Mouse (Mus musculus) G1E-ER4 (cell line): ENCODE results near the gene Acsf3. TPM values are rescaled to one million over a fixed set of nuclear protein-coding genes. Genes with fewer than 3 reads are reported as not detected.

Experiments
- GATA1 ChIP-seq: IDR thresholded peaks from one replicate; pipeline ENCODE4 v1.8.0; 2012; ENCODE audit warnings: low read length, inconsistent platforms
- polyA plus RNA-seq: library from polyadenylated mRNA; stranded (reverse); fragments of >175 nt; gene quantifications from 2 replicates; pipeline ENCODE4 v1.2.3, GENCODE M21; 2012

Acsf3 gene
- polyA plus RNA-seq, 1 experiment: 0.14 TPM

DNA sequence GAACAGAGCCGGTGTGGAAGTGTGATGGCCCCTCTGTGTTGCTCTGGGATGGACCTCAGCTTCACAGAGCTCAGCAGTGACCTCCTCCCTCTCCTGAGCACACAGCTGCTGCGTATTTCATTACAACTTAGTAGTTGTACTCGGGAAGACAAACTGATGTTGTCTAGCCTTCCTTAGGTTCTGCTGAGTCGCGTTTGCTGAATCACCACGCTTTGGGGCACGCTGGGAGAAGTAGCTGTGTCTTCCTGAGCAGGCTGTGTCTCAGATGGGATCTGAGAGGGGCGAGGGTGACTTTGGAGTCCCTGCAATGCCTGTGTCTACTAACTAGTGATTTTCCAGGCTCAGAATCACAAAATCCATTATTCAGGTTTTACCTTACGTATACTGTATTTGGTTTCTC lies 4.0 kb downstream of the Acsf3 start:
- no peak for TF ChIP-seq GATA1

DNA sequence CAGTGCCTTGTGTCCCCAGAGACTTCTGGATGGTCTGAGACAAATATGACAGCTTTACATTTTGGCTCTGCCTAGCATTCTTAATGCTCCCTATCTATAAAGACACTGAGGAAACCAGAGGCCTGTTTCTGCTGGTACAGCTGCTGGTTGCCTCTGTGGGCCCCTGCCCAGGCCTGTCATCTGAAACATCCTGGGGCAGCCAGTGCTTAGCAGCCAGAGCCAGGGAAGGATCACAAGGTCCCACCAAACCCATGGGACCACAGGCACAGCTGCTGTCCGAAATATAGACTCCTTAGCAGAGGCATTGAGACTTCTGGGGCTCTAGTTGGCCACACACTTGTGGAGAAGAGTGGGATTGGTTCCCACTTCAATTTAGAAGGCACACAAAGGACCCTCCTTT lies 9.5 kb downstream of the Acsf3 start:
- no peak for TF ChIP-seq GATA1

- TF ChIP-seq GATA1: no peak
Measured at GRCm38 (mm10) chr8:122789796-122790195, 14.5 kb downstream of the Acsf3 start.

DNA sequence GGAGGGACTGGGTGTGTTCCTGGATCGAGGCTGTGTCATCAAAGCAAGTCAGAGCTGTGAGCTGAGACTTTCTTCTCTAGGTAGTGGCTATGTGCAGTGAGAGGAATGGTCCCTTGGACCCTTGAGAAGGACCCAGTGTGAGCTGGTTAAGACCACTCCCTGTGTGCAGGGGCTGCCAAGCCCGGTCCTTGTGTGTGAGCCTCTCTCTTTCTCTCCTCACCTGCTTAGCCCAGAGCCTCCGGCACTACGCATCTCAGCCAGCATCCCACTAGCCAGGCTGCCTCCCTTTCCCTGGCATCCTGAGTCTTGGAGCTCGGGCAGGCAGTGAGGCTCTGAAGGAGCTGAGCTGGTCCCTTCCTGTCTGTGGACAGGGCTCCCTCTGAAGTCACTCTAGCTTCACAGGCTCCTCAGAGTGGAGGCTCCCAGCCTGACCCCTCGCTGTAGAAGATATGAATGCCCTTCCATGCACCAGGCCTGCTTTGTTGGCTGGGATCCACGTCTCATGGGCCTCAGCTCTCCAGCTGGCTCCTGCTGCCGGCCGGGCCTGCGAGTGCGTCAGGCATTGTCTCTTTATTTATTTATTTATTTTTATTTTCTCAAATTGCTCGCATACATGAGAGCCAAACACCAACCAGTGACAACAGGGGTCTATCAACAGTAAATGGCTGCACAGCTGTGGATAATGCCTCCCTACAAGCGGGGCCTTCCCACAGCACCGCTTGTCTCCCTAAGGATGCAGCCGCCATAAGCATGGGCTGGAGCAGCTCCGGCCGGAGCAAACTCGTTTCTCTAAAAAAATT lies 18.3 kb downstream of the Acsf3 start:
- no peak for TF ChIP-seq GATA1

DNA sequence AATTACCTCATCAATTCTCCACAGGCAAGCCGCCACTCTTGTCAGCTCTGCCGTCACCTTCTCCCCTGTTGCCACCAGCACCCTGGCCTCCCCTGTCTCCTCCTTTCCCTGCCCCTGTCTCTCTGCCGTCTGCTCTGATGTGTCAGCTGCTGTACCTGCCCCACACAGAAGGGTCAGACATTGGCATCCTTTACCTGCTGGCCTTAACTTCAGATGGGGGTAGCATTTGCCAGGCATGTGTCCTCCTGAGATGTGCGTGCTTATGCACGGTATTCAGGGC lies 18.8 kb downstream of the Acsf3 start:
- no peak for TF ChIP-seq GATA1

DNA sequence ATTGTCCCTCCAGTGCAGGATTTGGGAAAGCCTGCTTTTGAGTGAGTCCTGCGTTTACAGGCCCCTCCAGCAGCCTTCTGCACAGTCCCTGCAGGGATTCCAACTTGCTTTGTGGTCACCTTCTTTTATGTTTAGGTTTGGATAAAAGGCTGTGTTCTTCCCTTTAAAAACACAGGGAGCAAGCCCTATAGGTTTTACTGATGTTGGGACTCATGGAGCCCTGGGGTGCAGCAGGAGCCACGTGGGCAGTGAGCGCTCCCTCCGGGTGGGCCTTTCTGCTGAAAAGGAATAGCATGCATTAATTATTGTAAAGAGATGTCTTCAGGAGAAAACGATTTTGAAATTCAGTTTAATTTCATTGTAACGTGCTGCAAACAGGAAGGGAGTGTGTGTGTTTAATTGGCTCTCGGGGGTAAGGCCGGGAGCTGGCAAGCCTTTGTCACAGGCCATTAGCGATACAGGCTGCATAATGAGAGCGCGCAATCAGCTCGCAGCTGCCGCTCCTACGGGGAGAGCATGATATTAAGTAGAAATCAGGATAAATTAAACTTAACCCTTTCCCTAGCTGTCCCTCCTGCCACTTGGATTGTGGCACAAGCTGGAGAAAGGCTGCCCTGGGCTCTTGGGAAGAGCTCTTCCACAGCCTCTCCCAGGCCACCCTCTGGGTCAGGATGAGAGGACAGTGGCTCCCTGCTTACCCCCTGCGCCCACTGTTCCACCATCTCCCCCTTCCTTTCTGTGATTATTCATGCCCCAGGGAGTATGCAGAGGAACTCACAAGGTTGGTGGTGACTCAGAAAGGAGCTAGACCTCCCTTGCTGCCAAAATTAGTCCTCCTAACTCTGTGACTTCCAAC lies 28.8 kb downstream of the Acsf3 start:
- no peak for TF ChIP-seq GATA1

GRCm38 (mm10) chr8:122805349-122805748 lies 30.1 kb downstream of the Acsf3 start:
- no peak for TF ChIP-seq GATA1

- no peak for TF ChIP-seq GATA1
Measured at GRCm38 (mm10) chr8:122806956-122807538, 31.8 kb downstream of the Acsf3 start.

DNA sequence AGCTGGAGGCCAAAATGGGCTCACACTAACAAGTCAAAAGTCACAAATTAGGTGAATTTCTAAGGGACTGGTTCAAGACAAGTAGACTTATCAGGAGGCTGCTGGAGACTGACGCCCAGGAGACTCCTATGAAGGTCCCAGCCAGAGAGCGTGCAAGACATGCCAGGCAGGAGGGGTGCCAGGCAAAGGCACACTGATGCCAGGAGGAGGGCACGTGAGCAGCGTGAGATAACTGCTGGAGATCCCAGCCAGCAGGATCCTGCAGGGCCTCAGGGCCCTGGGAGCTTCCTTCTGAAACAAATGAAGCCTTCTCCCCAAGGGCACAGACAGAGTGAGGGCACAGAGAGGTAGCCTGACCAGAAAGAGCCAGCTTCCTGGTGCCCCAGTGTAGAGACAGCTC lies 32.6 kb downstream of the Acsf3 start:
- no peak for TF ChIP-seq GATA1

DNA sequence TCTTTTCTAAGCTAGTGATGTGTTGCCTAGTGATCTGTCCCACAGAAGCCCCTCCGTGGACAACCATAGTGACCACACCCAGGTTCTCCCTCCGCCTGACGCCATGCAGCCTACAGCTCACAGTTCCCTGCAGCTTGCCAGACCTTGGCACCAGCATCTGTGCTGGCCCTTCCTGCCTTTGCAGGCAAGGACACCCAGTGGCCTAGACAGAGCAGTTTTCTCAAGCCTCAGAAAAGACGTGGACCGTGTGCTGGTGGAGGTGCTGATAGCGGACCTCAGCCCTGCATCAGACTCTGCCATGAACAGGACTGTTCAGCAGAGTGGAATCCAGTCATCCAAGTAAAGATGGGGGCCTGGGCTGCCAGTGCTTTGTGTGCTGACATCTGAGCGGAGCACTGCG lies 35.1 kb downstream of the Acsf3 start:
- TF ChIP-seq GATA1: no peak

DNA sequence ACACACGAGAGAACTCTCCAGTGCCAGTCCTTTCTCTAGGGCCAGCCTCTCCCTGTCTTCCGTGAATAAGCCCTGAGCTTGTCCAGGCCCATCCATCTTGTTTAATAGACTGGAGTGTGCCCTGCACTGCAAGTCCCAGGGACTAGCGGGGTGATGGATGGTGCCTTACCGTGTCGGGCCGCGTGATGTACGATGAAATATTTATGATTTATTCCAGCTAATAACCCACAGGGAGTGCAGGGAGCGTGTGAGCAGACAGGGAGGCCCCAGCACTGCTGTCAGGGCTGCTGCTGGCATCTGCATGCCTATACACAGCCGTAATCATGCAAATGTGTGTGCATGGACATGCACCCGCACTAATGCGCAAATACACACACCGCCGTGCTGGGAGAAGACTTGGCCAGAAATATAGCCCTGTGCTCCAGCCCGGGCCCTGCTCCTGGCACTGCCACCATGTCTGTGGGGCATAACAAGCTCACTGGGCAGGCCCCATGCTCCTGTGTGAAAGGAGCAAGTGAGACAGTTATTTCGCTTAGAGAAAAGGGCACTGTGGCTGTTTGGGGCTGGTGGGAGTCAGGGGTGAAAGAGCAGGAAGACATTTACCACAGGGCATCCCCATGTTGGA lies 36.7 kb downstream of the Acsf3 start:
- no peak for TF ChIP-seq GATA1

- TF ChIP-seq GATA1: no peak
Measured at GRCm38 (mm10) chr8:122812610-122813250, 37.4 kb downstream of the Acsf3 start.

GRCm38 (mm10) chr8:122814608-122815007 lies 39.3 kb downstream of the Acsf3 start:
- no peak for TF ChIP-seq GATA1

GRCm38 (mm10) chr8:122816965-122817364 lies 41.7 kb downstream of the Acsf3 start:
- no peak for TF ChIP-seq GATA1

DNA sequence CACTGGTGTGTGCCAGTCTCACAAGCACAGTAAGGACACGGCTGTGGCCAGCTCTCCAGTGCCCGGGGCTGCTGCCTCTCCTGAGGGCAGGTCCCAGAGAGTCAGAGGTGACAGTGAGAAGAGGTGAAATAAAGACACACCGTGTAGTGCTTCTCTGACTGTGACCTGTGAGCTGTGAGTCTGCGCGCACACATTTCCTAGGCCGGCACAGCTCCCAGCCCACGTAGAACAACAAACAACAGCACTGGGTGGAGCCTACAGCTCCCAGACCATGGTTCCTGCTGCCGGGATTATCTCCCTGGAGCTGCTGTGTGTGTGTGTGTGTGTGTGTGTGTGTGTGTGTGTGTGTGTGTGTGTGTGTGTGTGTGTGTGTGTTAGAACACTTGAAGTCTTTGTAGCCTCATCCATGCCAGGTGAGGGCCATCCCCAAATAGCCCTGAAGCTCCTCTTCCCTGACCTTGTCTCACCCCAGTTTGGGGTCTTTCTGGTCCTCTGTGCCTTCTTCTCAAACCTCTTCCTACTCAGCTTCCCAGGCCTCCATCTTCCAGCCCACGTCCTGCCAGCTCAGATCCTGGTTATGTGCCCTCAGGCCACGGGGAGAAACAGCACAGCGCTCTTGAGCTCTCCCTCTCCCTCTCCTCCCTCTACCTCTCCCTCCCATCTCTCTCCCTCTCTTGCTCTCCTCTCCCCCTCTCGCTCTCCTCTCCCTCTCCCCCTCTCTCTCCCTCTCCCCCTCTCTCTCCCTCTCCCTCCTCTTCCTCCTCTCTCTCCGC lies 42.6 kb downstream of the Acsf3 start:
- TF ChIP-seq GATA1: no peak
